Mouse (Mus musculus): ENCODE measurements at regions not wholly inside any gene's neighbourhood (a gene's known extent, or its start where the extent isn't known, plus 50 kb on each side); places are given as distances from the start of the nearest gene placed in this dataset.

GRCm38 (mm10) chr12:77789427-77789826 is 404.6 kb upstream of the Gm6657 start:
- no peaks in the 10 kb centered on the region for H3K9me3 ChIP-seq
- H3K4me1 ChIP-seq, result peaks cover 12% of the 10 kb centered on the region
- H3K27me3 ChIP-seq, result peaks cover 4% of the 10 kb centered on the region; the same call in 1 of the 2 replicates
- ATAC-seq (replicated peaks), result peak; percentile 81
- H3K4me2 ChIP-seq (replicated peaks), result peak overlapping the region; percentile 49
- peak overlapping the region; percentile 29 for H3K4me3 ChIP-seq
- 5% methylated on average over 8 of the region's 8 CpGs for WGBS
- H3K9ac ChIP-seq (replicated peaks), result peak overlapping the region; percentile 22; the same call in 1 of the 2 replicates
- no peaks in the 10 kb centered on the region for H3K36me3 ChIP-seq
- no peak overlapping the region for H3K27ac ChIP-seq (replicated peaks)

DNA sequence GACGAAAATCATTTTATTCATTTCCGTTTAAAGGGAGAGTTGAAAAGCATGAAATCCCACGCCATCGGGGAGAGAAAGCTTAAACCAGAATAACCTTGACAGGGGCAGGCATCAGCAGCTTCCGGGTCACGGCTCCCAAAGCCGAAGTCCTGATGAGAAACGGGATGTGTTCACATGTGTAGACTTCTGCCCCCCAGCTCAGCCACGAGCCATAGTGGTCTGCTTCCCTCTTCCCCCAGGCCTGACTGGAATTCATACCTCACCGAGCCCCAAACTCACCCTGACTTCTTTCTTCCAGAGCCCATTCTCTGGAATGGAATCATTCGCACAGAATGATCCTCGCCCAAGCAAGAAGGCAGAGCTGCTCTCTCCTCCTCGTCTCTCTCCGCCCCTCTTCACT is 404.2 kb upstream of the Gm6657 start:
- ATAC-seq (replicated peaks), result no peak
- no peaks in the 10 kb centered on the region for H3K36me3 ChIP-seq
- peaks cover 4% of the 10 kb centered on the region; the same call in 1 of the 2 replicates for H3K27me3 ChIP-seq
- peaks cover 11% of the 10 kb centered on the region for H3K4me1 ChIP-seq
- H3K4me3 ChIP-seq, result peak overlapping the region; percentile 29
- H3K4me2 ChIP-seq (replicated peaks), result peak overlapping the region; percentile 49
- H3K27ac ChIP-seq (replicated peaks), result no peak overlapping the region
- no peaks in the 10 kb centered on the region for H3K9me3 ChIP-seq
- H3K9ac ChIP-seq (replicated peaks), result peak overlapping the region; percentile 22; the same call in 1 of the 2 replicates
- WGBS, result 17% methylated on average over 14 of the region's 14 CpGs

- 66% methylated on average over 13 of the region's 13 CpGs for WGBS
These were observed 403.0 kb upstream of the Gm6657 start for GRCm38 (mm10) chr12:77790891-77791672.

DNA sequence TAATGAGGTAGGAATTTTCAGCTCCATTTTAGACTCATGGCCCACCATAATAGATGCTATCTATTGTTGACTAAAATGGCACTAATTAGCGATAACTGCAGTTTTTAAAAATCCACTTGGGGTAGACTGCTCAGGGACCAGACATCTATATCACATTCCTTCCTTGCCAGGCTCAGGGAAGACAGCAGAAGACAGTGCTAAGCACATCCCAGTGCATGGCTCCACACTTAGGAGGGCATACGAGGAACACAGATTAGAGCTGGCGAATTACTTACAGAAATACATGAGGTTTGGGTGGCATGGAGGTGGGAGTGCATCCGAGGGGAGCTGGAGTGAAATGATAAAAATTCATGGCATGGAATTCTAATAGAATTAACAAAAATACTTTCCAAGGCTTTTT is 395.5 kb upstream of the Gm6657 start:
- no peaks in the 10 kb centered on the region for H3K9me3 ChIP-seq
- H3K27ac ChIP-seq (replicated peaks), result no peak overlapping the region
- ATAC-seq (replicated peaks), result peak; percentile 46; the same call in 1 of the 2 replicates
- H3K9ac ChIP-seq (replicated peaks), result no peak overlapping the region
- no peaks in the 10 kb centered on the region for H3K36me3 ChIP-seq
- peaks cover 11% of the 10 kb centered on the region for H3K4me1 ChIP-seq
- H3K27me3 ChIP-seq, result no peaks in the 10 kb centered on the region
- H3K4me2 ChIP-seq (replicated peaks), result no peak overlapping the region
- H3K4me3 ChIP-seq, result no peak overlapping the region
- WGBS, result 70% methylated on average over 4 of the region's 4 CpGs

More at GRCm38 (mm10) chr12:77790891-77791672, 403.0 kb upstream of the Gm6657 start:
- no peak overlapping the region for H3K27ac ChIP-seq (replicated peaks)
- no peaks in the 10 kb centered on the region for H3K9me3 ChIP-seq
- H3K4me1 ChIP-seq, result peaks cover 11% of the 10 kb centered on the region
- H3K4me2 ChIP-seq (replicated peaks), result no peak overlapping the region
- H3K9ac ChIP-seq (replicated peaks), result no peak overlapping the region
- peaks cover 4% of the 10 kb centered on the region; the same call in 1 of the 2 replicates for H3K27me3 ChIP-seq
- ATAC-seq (replicated peaks), result no peak
- H3K36me3 ChIP-seq, result no peaks in the 10 kb centered on the region
- no peak overlapping the region for H3K4me3 ChIP-seq

- H3K4me2 ChIP-seq (replicated peaks), result peak overlapping the region; percentile 32
- no peaks in the 10 kb centered on the region for H3K9me3 ChIP-seq
- H3K27ac ChIP-seq (replicated peaks), result peak overlapping the region; percentile 23; the same call in 1 of the 2 replicates
- no peak overlapping the region for H3K9ac ChIP-seq (replicated peaks)
- peaks cover 11% of the 10 kb centered on the region for H3K4me1 ChIP-seq
- 27% methylated on average over 12 of the region's 12 CpGs for WGBS
- H3K27me3 ChIP-seq, result no peaks in the 10 kb centered on the region
- peak; percentile 57; the same call in 1 of the 2 replicates for ATAC-seq (replicated peaks)
- H3K36me3 ChIP-seq, result no peaks in the 10 kb centered on the region
- H3K4me3 ChIP-seq, result no peak overlapping the region
These were observed 394.8 kb upstream of the Gm6657 start for GRCm38 (mm10) chr12:77799134-77799770.

DNA sequence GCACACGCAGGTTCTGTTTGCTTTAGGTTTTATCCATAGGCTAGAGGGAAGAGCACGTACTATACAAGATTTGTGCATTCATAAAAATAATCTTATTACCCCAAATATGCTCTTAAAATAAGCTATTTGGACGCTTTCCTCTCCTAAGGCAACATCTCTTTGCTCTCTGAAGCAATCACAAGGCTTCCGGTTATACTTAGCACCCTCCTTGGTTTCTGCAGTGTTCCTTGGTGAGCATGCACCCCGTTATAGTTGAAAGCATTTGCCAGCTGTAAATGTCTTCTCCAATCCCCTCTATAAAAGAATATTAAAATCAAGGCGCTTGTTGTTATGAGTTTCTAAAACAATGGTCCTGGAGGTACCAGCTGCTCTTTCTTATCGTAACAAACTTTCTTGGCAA is 386.4 kb upstream of the Gm6657 start:
- H3K36me3 ChIP-seq, result no peaks in the 10 kb centered on the region
- no peaks in the 10 kb centered on the region for H3K9me3 ChIP-seq
- H3K4me3 ChIP-seq, result no peak overlapping the region
- no peak overlapping the region for H3K27ac ChIP-seq (replicated peaks)
- H3K9ac ChIP-seq (replicated peaks), result no peak overlapping the region
- H3K4me1 ChIP-seq, result no peaks in the 10 kb centered on the region
- H3K4me2 ChIP-seq (replicated peaks), result no peak overlapping the region
- ATAC-seq (replicated peaks), result no peak
- H3K27me3 ChIP-seq, result no peaks in the 10 kb centered on the region
- WGBS, result 87% methylated on average over 7 of the region's 7 CpGs

- no peak overlapping the region for H3K27ac ChIP-seq (replicated peaks)
- ATAC-seq (replicated peaks), result no peak
- H3K36me3 ChIP-seq, result no peaks in the 10 kb centered on the region
- H3K9me3 ChIP-seq, result no peaks in the 10 kb centered on the region
- no peaks in the 10 kb centered on the region for H3K4me1 ChIP-seq
- no peaks in the 10 kb centered on the region for H3K27me3 ChIP-seq
- no peak overlapping the region for H3K4me2 ChIP-seq (replicated peaks)
- H3K4me3 ChIP-seq, result no peak overlapping the region
- WGBS, result 51% methylated on average over 2 of the region's 2 CpGs
- H3K9ac ChIP-seq (replicated peaks), result no peak overlapping the region
These were observed 382.8 kb upstream of the Gm6657 start for GRCm38 (mm10) chr12:77811276-77811675.

- Histone ChIP-seq H3K4me2 (replicated peaks) (no peak overlapping the region), H3K27me3 (no peaks in the 10 kb centered on the region), H3K4me1 (no peaks in the 10 kb centered on the region), H3K9me3 (no peaks in the 10 kb centered on the region), H3K27ac (replicated peaks) (no peak overlapping the region), H3K36me3 (no peaks in the 10 kb centered on the region), H3K9ac (replicated peaks) (no peak overlapping the region), H3K4me3 (no peak overlapping the region)
- WGBS, result 95% methylated on average over 16 of the region's 16 CpGs
- ATAC-seq (replicated peaks), result no peak
These were observed 374.6 kb upstream of the Gm6657 start for GRCm38 (mm10) chr12:77819456-77819855.

- 47% methylated on average over 3 of the region's 3 CpGs for WGBS
These were observed 370.5 kb upstream of the Gm6657 start for GRCm38 (mm10) chr12:77823381-77824030.

GRCm38 (mm10) chr12:77833411-77834169 is 360.5 kb upstream of the Gm6657 start:
- no peaks in the 10 kb centered on the region for H3K27me3 ChIP-seq
- no peak overlapping the region for H3K4me3 ChIP-seq
- 93% methylated on average over 9 of the region's 9 CpGs for WGBS
- H3K9ac ChIP-seq (replicated peaks), result no peak overlapping the region
- no peaks in the 10 kb centered on the region for H3K4me1 ChIP-seq
- no peak overlapping the region for H3K27ac ChIP-seq (replicated peaks)
- no peak for ATAC-seq (replicated peaks)
- no peaks in the 10 kb centered on the region for H3K36me3 ChIP-seq
- H3K9me3 ChIP-seq, result no peaks in the 10 kb centered on the region
- H3K4me2 ChIP-seq (replicated peaks), result no peak overlapping the region

More at GRCm38 (mm10) chr12:77823381-77824030, 370.5 kb upstream of the Gm6657 start:
- no peak overlapping the region for H3K9ac ChIP-seq (replicated peaks)
- H3K27me3 ChIP-seq, result no peaks in the 10 kb centered on the region
- no peak overlapping the region for H3K4me2 ChIP-seq (replicated peaks)
- H3K4me3 ChIP-seq, result no peak overlapping the region
- no peak overlapping the region for H3K27ac ChIP-seq (replicated peaks)
- H3K36me3 ChIP-seq, result no peaks in the 10 kb centered on the region
- H3K4me1 ChIP-seq, result no peaks in the 10 kb centered on the region
- no peak for ATAC-seq (replicated peaks)
- no peaks in the 10 kb centered on the region; the same call in 1 of the 2 replicates for H3K9me3 ChIP-seq

GRCm38 (mm10) chr12:77834891-77835290 is 359.2 kb upstream of the Gm6657 start:
- Histone ChIP-seq H3K27me3 (no peaks in the 10 kb centered on the region), H3K27ac (replicated peaks) (no peak overlapping the region), H3K9me3 (no peaks in the 10 kb centered on the region), H3K4me2 (replicated peaks) (no peak overlapping the region), H3K36me3 (no peaks in the 10 kb centered on the region), H3K4me3 (no peak overlapping the region), H3K4me1 (no peaks in the 10 kb centered on the region), H3K9ac (replicated peaks) (no peak overlapping the region)
- WGBS, result 73% methylated on average over 1 of the region's 1 CpGs
- no peak for ATAC-seq (replicated peaks)
